Mouse (Mus musculus) heart, adult 2 months (tissue): ENCODE results near the gene Cyp2c29.

Experiments
- CTCF ChIP-seq: fragments of 200-600 bp; IDR thresholded peaks from 2 replicates; pipeline ENCODE4 v1.8.1; 2022; ENCODE audit warnings: antibody characterized with exemption, mild to moderate bottlenecking, moderate library complexity
- POLR2A ChIP-seq: fragments of 200-500 bp; IDR thresholded peaks from 2 replicates; pipeline ENCODE4 v1.6.1; 2011; ENCODE audit warnings: mild to moderate bottlenecking, low read depth, low read length, control low read depth; ENCODE audit not compliant: insufficient read depth

- TF ChIP-seq POLR2A (no peak), CTCF (no peak)
Observed at GRCm38 (mm10) chr19:39282801-39283200, 13.6 kb downstream of the Cyp2c29 start.
